Mouse (Mus musculus): ENCODE data around the gene Plac1. TPM values are rescaled to one million over a fixed set of nuclear protein-coding genes. Genes with fewer than 3 reads are reported as not detected.
A peak's percentile ranks its signal among the peaks of the same experiment; 100 is the strongest.

Plac1 gene
- polyA plus RNA-seq, 1 experiment from 2014 or later, result 0.93 TPM

- 82% methylated on average over 6 of the region's 6 CpGs for WGBS
- no peak for TF ChIP-seq CTCF (IDR thresholded peaks at IDR 0.05; ENCODE audit: low read depth)
- no peak for ATAC-seq
These were observed 198.9 kb downstream of the Plac1 start for GRCm38 (mm10) chrX:53041006-53041405.

GRCm38 (mm10) chrX:53040138-53040537 is 199.8 kb downstream of the Plac1 start:
- WGBS, result 88% methylated on average over 6 of the region's 6 CpGs
- Histone ChIP-seq H3K9ac (ENCODE audit: low read depth, low read length) (no peak overlapping the region), H3K4me2 (replicated peaks; ENCODE audit: low read depth) (no peak overlapping the region), H3K27me3 (replicated peaks; ENCODE audit: control insufficient read depth, insufficient read depth, low read length) (no peaks in the 10 kb centered on the region), H3K9me3 (ENCODE audit: control insufficient read depth) (no peaks in the 10 kb centered on the region), H3K4me3 (ENCODE audit: low read depth, low read length) (no peak overlapping the region), H3K27ac (ENCODE audit: low read depth, low read length) (no peak overlapping the region), H3K4me1 (replicated peaks; ENCODE audit: control insufficient read depth, insufficient read depth, low read length) (no peaks in the 10 kb centered on the region), H3K36me3 (ENCODE audit: control insufficient read depth, insufficient read depth) (no peaks in the 10 kb centered on the region)
- no peak for TF ChIP-seq CTCF (IDR thresholded peaks at IDR 0.05; ENCODE audit: low read depth)
- no peak for ATAC-seq

More at GRCm38 (mm10) chrX:53041006-53041405, 198.9 kb downstream of the Plac1 start:
- no peaks in the 10 kb centered on the region for H3K9me3 ChIP-seq (ENCODE audit: control insufficient read depth)
- no peaks in the 10 kb centered on the region for H3K4me1 ChIP-seq (replicated peaks; ENCODE audit: control insufficient read depth, insufficient read depth, low read length)
- H3K27me3 ChIP-seq (replicated peaks; ENCODE audit: control insufficient read depth, insufficient read depth, low read length), result no peaks in the 10 kb centered on the region
- H3K27ac ChIP-seq (ENCODE audit: low read depth, low read length), result no peak overlapping the region
- no peaks in the 10 kb centered on the region for H3K36me3 ChIP-seq (ENCODE audit: control insufficient read depth, insufficient read depth)
- no peak overlapping the region for H3K4me3 ChIP-seq (ENCODE audit: low read depth, low read length)
- no peak overlapping the region for H3K9ac ChIP-seq (ENCODE audit: low read depth, low read length)
- H3K4me2 ChIP-seq (replicated peaks; ENCODE audit: low read depth), result no peak overlapping the region

GRCm38 (mm10) chrX:53039651-53040050 is 200.3 kb downstream of the Plac1 start:
- Histone ChIP-seq H3K27me3 (replicated peaks; ENCODE audit: control insufficient read depth, insufficient read depth, low read length) (no peaks in the 10 kb centered on the region), H3K9me3 (ENCODE audit: control insufficient read depth) (no peaks in the 10 kb centered on the region), H3K4me3 (ENCODE audit: low read depth, low read length) (no peak overlapping the region), H3K9ac (ENCODE audit: low read depth, low read length) (no peak overlapping the region), H3K27ac (ENCODE audit: low read depth, low read length) (no peak overlapping the region), H3K36me3 (ENCODE audit: control insufficient read depth, insufficient read depth) (no peaks in the 10 kb centered on the region), H3K4me1 (replicated peaks; ENCODE audit: control insufficient read depth, insufficient read depth, low read length) (no peaks in the 10 kb centered on the region), H3K4me2 (replicated peaks; ENCODE audit: low read depth) (no peak overlapping the region)
- no peak for TF ChIP-seq CTCF (IDR thresholded peaks at IDR 0.05; ENCODE audit: low read depth)
- WGBS, result 59% methylated on average over 5 of the region's 5 CpGs
- no peak for ATAC-seq

- 80% methylated on average over 4 of the region's 4 CpGs for WGBS
- H3K9ac ChIP-seq (ENCODE audit: low read depth, low read length), result no peak overlapping the region
- H3K4me2 ChIP-seq (replicated peaks; ENCODE audit: low read depth), result no peak overlapping the region
- no peak overlapping the region for H3K27ac ChIP-seq (ENCODE audit: low read depth, low read length)
- H3K4me3 ChIP-seq (ENCODE audit: low read depth, low read length), result no peak overlapping the region
- no peaks in the 10 kb centered on the region for H3K9me3 ChIP-seq (ENCODE audit: control insufficient read depth)
- no peaks in the 10 kb centered on the region for H3K36me3 ChIP-seq (ENCODE audit: control insufficient read depth, insufficient read depth)
- no peaks in the 10 kb centered on the region for H3K27me3 ChIP-seq (replicated peaks; ENCODE audit: control insufficient read depth, insufficient read depth, low read length)
- H3K4me1 ChIP-seq (replicated peaks; ENCODE audit: control insufficient read depth, insufficient read depth, low read length), result no peaks in the 10 kb centered on the region
- no peak for ATAC-seq
- no peak for TF ChIP-seq CTCF (IDR thresholded peaks at IDR 0.05; ENCODE audit: low read depth)
These were observed 201.7 kb downstream of the Plac1 start for GRCm38 (mm10) chrX:53038194-53038593.

- no peak for ATAC-seq
These were observed 210.4 kb downstream of the Plac1 start for GRCm38 (mm10) chrX:53029559-53029958.

GRCm38 (mm10) chrX:53025471-53026223 is 214.3 kb downstream of the Plac1 start:
- Histone ChIP-seq H3K27me3 (replicated peaks; ENCODE audit: control insufficient read depth, insufficient read depth, low read length) (no peaks in the 10 kb centered on the region), H3K4me2 (replicated peaks; ENCODE audit: low read depth) (no peak overlapping the region), H3K4me1 (replicated peaks; ENCODE audit: control insufficient read depth, insufficient read depth, low read length) (no peaks in the 10 kb centered on the region), H3K9me3 (ENCODE audit: control insufficient read depth) (no peaks in the 10 kb centered on the region), H3K36me3 (ENCODE audit: control insufficient read depth, insufficient read depth) (no peaks in the 10 kb centered on the region), H3K27ac (ENCODE audit: low read depth, low read length) (no peak overlapping the region), H3K4me3 (ENCODE audit: low read depth, low read length) (no peak overlapping the region), H3K9ac (ENCODE audit: low read depth, low read length) (no peak overlapping the region)
- 55% methylated on average over 11 of the region's 11 CpGs for WGBS
- TF ChIP-seq CTCF (IDR thresholded peaks at IDR 0.05; ENCODE audit: low read depth), result peak; percentile 52
- ATAC-seq, result peak; percentile 67; the same call in 1 of the 2 replicates

More at GRCm38 (mm10) chrX:53029559-53029958, 210.4 kb downstream of the Plac1 start:
- TF ChIP-seq CTCF (IDR thresholded peaks at IDR 0.05; ENCODE audit: low read depth), result no peak
- H3K9ac ChIP-seq (ENCODE audit: low read depth, low read length), result no peak overlapping the region
- no peak overlapping the region for H3K4me2 ChIP-seq (replicated peaks; ENCODE audit: low read depth)
- H3K27ac ChIP-seq (ENCODE audit: low read depth, low read length), result no peak overlapping the region
- H3K9me3 ChIP-seq (ENCODE audit: control insufficient read depth), result no peaks in the 10 kb centered on the region
- H3K4me3 ChIP-seq (ENCODE audit: low read depth, low read length), result no peak overlapping the region
- 74% methylated on average over 5 of the region's 5 CpGs for WGBS
- no peaks in the 10 kb centered on the region for H3K27me3 ChIP-seq (replicated peaks; ENCODE audit: control insufficient read depth, insufficient read depth, low read length)
- H3K36me3 ChIP-seq (ENCODE audit: control insufficient read depth, insufficient read depth), result no peaks in the 10 kb centered on the region
- H3K4me1 ChIP-seq (replicated peaks; ENCODE audit: control insufficient read depth, insufficient read depth, low read length), result no peaks in the 10 kb centered on the region

All from intestine, postnatal 0 days (tissue).